Mouse (Mus musculus): ENCODE results near the gene Thumpd1.

DNA sequence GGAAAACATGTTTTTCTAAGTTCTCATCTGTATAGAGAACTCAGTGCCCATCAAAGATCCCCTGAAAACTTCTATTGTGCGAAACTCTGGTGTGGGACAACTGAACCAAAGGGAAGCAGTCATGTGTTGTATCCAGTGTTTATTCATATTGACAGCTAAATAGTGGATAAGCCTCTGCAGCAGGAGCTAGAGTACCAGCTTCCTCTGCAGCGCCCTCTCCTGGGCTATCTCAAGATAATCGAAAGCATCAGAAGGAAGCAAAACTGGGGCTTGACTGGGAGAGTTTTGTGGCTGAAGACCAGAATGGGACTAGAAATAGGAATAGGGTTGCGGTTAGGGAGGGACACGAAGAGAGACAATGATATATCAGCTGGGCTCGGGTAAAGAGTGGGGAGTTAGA is 49.7 kb downstream of the Thumpd1 start:
- no peak for TF ChIP-seq HCFC1 (IDR thresholded peaks at IDR 0.05; ENCODE audit: borderline replicate concordance, insufficient read depth, low read length)
- no peak for TF ChIP-seq ZNF384 (IDR thresholded peaks at IDR 0.05; ENCODE audit: low read depth, low read length)
- TF ChIP-seq ZC3H11A (IDR thresholded peaks at IDR 0.05; ENCODE audit: borderline replicate concordance, low read depth, low read length) = no peak
- TF ChIP-seq CHD2 (IDR thresholded peaks at IDR 0.05; ENCODE audit: low read depth, low read length) = no peak
